Mouse (Mus musculus) right cerebral cortex, postnatal 10 days (tissue): ENCODE results near the gene Gckr.

Experiments used
- DNase-seq, 2 experiments: peaks; one replicate each; pipeline ENCODE4 v3.0.0; 2021; ENCODE audit warnings: low spot score in 2 of 2

The Gckr gene

DNA sequence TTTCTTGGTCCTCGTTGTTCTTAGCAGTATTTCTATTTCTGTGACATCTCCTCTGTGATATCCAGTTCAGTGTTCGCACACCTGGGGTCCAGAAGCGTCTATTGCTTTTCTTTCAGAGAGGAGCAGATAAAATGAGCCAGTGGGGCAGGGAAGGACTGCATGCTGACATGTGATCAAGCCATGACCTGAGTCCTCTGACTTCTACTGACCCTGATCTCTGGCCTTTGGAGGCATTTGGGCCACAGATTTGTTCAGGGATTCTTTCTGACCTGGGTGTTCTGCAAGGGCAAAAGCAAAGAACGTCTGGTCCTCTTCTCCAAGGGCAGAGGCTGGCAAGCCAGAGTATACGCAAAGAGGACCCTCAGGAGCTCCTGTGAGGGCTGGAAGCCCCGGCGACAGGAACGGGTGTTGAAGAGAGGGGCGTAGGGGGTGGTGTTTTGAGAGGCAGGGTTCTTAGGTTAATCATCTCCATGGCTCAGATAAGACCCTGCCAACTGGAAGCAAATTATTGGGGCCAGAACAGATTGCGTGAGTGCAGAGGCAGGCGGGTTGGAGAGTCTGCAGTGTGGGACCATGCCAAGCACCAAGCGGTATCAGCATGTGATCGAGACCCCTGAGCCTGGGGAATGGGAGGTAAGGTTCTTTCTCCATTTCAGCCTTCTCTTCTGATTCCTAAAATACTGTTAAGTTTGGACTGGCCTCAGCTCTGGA lies at the start of gene Gckr:
Gckr (plus strand) TSS at position 397 of the 711 bp plus-strand sequence.
- DNase-seq = no peak

DNA sequence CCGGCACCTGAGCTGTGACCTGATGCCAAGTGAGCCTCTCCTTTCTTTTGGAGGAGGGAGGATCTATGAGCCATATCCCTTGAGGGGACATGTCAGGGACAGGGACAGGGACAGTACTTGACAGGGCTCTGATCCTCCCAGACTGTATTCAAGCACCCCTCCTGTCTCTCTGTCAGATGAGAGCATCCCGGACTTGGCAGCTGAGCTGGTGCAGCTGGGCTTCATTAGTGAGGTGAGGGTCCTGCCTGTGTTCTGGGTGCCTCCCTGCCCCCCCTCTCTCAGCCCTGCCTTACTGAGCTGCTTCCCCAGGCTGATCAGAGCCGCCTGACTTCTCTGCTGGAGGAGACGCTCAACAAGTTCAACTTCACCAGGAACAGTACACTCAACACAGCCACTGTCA lies 46.5 kb upstream of the Gckr start:
- peak in 1 of 2 experiments; percentile 27 for DNase-seq

DNA sequence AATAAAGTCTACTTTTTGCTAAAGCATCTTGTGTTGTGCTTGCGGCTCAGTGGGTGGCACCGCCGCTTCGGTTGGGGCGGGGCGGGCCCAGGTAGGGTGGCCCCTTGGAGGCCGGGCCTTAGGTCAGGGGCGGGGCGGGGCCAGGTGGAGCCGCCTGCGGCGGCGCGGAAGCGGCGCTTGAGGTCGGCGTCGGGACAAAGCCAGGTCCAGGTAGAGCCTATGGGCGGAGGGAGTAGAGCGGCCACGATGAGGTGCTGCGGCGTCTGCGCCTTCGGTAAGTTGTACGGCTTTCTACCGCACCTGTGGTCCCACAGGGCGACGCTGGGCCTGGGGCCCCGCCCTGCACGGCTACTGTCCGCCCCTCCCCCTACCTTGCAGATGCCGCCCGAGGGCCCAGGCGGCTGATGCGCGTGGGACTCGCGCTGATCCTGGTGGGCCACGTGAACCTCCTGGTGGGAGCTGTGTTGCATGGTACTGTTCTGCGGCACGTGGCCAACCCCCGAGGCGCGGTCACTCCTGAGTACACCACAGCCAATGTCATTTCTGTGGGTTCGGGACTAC lies 45.6 kb upstream of the Gckr start, which contains the start of gene Krtcap3:
Krtcap3 (plus strand) TSS at position 151 of the 561 bp plus-strand sequence.
- peak; percentile 48 to 51 for DNase-seq

DNA sequence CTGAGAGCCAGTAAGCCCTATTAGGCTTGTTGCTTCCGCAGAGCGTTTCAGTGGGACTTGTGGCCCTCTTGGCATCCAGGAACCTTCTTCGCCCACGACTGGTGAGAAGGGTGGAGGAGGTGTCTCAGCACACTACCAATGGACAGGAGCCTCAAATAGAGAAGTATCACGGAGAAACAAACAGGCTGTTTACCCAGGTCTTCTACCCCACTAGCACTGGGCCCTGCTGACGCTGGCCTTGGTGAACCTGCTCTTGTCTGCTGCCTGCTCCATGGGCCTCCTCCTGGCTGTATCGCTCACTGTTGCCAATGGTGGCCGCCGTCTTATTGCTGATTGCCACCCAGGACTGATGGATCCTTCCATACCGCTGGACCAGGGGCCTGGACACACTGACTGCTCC lies 45.1 kb upstream of the Gckr start:
- DNase-seq = no peak

DNA sequence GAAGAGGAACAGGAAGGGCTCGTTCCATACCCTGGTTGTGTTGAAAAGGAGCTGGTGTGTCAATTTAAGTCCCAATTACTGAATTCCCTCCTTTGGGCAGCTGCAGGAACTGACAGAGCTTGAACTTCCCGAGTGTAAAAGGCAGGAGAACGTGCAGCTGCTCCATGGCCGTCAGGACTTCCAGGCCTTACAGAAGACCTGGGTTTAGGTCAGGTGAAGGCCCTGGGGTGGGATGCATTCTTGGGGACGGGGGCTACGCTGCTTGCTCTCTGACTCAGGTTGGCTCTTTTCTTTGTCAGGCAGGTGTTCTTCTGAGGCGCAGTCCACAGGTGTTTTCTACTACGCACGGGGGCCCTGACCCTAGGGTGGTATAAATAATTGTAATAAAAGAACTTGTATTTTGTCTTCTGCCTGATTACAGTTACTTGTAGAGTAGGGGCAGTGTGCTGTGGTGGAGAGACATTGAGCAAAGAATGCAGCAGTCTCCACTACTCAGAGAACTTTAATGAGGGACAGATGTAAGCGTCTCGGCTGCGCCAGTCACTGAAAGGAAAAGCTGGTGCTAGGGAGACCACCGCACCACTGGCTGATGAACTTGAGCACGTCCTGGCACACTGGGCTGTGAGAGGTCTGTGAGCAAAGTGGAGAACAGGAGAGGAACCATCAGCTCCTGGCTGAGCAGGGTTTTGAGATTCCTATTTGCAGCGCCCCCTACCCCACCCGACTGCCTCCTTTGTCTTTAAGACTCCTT lies 44.3 kb upstream of the Gckr start:
- DNase-seq = peak in 1 of 2 experiments; percentile 21

DNA sequence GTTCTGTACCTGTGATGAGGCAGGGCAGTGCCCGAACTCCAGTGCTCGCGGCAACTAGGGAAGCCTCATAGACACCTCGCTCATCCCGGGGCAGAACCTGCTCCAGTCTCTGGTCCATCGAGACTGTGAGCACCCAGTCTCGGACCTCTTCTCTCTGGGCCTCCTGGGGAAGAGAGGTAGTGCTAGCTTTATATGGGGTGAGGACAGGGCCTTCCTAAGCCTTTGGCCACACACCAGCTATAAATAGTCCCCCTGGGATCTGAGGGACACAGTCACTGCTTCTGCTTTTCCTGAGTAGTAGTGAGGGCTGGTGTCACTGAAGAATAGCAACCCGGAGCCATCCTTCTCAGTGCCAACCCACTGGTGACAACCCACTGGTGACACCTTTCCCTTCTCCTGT lies 43.4 kb upstream of the Gckr start:
- DNase-seq = no peak

DNA sequence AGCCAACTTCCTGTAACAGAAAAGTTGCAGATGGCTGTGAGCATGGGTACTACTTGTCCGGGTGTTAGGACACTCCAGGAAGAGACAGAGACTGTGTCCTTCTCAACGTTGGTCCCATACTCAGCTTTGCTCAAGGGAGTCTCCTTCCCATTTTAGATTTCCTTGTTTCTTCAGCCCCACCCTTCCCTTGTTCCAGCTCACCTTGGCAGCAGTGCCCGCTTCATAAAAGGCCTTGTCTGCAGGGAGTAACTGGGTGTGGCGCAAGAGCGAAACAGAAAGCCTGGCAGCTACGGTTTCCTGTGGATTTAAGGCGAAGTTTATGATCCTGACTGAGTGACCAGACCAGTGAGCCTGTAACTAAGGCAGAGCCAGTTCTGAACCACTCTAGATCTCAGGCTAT lies 42.8 kb upstream of the Gckr start:
- DNase-seq = peak in 1 of 2 experiments; percentile 19

DNA sequence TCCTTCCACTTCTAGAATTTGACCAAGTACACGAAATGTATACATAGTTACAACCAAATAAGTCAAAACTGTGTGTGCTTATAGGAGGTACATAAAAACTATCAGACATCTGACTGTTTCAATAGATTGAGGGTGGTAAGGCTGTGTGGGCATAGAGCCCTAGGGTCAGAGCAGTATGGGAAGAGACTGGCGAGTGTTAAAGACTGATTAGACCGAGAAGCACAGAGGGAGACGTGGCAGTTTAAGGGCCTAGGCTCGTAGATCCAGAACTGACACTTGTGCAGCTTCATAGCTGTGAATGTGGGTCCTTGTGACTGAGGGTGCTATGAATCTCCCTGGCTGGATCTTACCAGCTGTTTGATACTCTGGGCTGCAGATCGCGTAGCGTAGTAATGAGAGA lies 42.3 kb upstream of the Gckr start:
- DNase-seq = no peak

DNA sequence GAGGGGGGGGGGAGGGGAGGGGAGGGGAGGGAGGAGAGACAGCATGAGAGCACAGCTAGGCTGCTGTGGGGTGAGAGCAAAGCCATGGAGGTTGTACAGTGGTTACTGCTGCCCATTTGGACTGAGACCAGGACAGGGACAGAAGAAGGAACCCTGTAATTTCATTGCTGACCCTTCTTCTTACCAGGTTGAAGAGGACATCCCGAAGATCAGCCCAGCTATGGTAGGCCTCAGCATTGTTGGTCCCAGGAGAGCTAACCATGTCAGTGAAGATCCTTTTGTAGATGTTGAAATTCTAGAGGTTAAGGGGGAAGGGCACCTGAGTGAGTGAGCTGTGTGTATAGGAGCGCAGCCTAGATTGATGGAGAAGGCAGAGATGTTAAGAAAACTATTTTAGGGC lies 41.9 kb upstream of the Gckr start:
- DNase-seq = peak in 1 of 2 experiments; percentile 18

DNA sequence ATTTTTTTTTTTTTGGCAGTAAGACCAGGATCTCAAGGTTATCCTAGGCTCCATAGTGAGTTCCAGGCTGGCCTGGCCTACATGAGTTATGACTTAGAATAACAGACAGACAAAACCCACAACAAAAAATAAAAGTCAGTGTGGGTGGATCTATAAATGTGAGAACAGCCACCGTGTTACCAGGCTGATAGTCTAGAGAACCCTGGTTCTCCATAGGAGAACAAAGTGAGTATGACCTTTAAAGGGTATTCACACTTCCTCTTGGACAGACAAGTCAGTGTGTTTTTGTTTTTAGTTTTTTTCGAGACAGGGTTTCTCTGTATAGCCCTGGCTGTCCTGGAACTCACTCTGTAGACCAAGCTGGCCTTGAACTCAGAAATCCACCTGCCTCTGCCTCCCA lies 41.3 kb upstream of the Gckr start:
- DNase-seq = no peak

DNA sequence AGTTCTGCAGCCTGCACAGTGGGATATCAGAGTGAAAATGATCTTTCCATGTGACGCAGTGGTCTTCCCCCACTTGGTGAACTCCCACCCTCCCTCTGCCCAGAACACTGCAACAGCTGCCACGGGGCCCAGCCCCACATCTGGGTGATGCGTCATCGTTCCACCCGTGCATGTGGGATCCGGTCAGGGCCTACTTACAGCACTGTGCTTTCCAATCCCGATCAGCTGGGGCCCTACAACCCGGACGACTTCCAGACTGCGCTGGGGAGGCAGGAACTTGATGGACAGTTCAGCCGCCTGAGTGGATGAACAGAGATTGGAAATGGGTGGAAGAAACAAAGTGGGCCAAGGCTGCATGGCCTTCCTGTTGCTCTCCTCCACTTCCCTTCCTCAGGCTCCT lies 39.6 kb upstream of the Gckr start:
- DNase-seq = no peak

DNA sequence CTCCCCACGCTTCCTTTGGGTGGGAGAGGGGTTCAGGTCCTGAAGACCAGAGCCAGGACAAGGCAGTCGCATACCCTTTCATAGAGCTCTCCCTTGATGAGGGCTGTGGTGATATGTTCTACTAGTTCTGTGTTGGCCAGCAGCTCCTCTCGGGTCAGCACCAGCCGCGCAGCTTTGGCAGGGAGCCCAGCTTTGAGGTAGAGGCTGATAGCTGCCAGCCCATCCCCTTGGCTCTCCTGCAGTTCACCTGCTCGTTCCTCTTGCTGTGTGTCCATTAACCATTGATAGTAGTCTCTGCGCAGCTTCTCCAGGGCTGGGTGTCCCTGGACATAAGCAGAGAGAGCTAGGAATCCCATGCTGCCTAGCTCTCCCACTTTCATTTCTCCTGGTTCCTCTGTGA lies 31.1 kb upstream of the Gckr start:
- DNase-seq = no peak

DNA sequence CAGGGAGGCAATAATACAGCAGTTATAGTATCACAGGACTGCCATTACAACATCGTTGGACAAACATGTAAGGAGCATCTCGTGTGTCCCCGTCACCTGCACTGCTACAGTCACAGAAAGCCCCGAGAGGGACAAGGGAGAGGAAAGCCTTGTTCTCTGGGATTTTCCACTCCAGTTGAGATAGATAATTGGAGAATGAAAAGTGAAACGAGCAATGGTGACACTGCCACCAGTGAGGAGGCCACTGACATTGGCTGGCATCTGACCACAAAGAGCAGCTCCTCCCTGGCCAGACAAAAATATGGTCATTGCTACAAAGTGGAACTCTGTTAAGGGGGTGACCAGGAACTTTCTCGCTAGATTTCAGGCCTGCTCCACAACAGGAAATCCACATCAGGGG lies 29.6 kb upstream of the Gckr start:
- no peak for DNase-seq

DNA sequence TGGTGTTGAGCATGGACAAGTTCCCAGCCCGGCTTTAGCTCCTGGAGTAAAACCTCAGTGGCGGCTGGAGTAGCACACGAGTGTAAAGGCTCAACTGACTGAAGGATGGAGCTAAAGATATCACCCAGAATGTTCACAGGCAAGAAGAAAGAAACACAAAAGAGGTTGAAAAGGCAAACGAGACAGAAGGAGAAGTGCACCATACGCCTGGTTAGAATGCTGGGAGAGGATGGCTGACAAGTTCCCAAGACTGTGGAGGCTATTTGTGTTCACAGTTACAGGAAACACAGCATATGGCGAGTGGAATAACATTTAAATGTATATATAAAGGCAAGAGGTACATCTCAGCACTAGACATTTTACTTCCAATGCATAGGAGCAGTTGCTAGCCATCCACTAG lies 24.2 kb upstream of the Gckr start:
- DNase-seq = no peak

DNA sequence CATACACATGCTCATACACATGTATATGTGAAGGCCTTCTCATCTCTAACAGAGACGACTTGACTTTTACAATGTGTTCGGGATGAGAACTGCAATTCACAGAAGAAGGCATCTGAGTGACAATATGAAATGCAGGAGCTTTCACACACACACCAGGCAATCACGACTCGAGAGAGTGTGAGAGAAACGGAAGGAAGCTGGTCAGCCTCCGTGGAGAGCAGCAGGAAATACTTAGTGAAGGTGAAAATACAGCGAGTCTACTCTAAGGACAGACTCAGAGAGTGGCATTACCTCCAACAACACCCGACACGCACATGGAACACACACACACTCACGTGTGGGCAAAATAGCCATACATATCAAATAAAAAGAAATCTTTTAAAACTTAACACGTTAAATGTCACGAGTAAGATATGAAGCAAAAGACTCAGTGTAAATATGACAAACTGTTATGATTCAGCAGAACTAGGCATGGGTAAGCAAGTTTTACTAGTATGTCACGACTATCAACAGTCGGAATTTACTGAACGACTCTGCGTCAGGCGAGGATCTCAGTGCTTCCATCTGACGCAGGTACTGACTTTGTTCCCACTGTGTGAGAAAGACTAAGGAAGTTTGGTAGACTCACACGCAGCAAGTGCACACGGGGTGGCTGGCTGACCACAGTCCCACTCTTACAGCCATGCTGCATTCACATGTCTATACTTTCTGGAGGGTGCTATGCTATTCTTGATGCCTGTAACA lies 17.8 kb upstream of the Gckr start:
- DNase-seq = no peak

DNA sequence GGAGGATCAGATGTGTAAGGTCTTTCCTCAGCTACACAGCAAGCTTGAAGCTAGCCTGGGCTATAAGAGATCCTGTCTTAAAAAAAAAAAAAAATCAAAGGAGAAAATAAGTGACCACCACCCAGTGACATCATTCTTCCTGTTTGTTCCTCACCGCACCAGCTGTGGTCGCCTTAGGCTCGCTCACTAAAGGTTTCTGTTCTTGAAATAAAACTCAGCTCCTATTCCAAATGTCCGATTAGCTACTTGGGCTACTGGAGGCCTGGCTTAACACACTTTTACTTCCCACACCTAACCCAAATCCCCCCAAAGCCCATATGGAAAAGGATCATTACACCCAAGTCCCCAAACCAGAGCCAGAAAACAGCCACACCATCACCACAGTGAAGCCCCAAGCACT lies 9.0 kb upstream of the Gckr start:
- no peak for DNase-seq

DNA sequence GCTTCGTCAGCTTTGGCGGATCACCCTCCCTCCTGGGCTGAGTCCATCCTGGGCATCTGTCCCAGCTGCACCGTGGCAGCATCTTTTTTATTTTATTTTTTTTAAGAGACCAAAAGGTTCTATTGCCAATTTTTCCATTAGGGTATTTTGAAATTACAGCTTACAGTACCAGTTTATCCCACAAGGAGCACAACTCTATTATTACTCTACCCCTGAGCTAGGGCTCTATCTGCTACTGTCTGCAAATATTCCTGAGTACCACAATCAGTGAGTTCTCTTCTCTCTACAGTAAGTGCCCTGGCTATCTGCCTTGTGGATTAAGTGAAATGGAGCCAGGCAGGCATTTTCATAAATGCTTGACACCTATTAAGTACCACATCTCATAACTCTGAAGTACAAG lies 8.6 kb upstream of the Gckr start:
- DNase-seq = no peak

DNA sequence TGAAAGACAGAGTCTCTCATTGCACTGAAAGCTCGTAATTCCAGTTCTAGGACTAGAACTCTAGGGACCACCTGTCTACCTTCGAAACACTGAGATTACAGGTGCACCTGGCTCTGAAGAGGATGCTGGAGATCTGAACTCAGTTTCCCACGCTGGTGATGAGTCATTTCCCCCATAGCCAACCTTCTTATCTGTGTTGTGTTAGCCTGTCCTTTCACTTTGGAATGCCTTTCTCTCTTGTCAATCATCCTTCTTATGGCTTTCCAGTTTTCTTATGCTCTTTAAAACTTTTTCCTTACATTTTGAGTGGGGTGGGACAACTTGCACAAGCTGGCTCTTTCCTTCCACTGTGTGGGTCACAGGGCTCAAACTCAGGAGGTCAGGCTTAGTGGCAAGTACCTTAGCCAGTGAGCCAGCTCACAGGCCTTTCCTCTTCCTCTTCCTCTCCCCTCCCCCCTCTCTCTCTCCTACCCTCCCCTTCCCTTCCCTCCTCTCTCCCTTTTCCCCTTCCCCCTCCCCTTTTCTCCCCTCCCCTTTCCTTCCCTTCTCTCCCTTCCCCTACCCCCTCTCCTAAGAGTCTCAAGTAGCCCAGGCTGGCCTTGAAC lies 7.5 kb upstream of the Gckr start:
- DNase-seq = no peak

DNA sequence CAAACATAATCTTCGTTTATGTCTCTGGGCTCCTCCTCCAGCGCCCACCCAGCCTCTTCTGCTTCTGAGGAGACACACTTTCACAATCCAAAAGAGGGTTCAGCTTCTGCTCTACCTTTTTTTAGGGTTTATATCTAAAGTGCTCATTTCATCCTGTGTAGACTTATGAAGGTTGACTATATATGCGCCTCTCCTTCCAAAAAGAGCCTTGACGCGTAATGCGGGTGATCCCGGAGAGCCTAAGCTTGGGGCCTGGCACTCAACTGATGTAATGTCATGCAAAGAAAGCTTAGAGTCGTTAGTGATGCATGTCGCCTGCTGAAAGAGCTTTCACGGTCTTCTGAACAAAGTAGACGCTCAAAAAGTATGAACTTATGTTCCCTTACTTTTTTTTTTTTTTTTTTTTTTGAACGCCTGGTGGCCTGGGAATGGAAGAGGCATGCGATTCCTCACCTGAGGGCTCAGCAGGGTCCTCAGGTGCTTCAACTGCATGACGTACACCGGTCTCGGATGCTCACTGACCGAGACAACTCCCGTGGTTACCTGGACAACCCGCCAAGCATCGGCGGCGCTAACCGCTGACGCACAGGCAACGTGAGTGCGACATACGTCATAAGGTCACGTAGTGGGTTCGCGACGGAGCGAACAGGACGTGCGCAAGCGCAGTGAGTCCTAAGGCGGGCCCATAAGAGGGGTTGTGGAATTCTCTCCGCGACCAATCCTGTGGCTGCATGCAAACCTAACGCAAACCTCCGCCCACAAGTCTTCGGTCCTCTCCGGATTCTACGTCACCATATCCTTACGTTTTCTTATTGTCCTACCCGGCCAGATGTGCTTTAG lies 6.5 kb upstream of the Gckr start, which contains the start of gene Ift172:
Ift172 (minus strand) TSS at position 596 of the 840 bp plus-strand sequence.
- DNase-seq = peak; percentile 98

DNA sequence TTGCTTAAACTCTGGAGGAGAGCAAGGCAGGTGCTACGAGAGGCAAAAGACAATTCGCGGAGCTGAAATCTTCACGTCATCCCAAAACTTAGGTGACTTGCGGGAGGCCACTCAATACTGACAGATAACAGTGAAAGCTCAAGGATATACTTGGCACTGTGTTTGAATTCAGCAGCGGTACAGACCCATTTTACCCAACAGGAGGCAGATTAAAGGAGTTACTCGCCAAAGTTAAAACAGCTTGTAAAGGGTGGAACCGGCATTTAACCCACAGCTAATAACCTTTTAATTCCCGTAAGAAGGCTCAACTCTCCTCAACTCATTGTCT lies 5.9 kb upstream of the Gckr start:
- no peak for DNase-seq
